Mouse (Mus musculus): Measurements from ENCODE around the gene Olfr1344. TPM values are rescaled to one million over a fixed set of nuclear protein-coding genes. Genes with fewer than 3 reads are reported as not detected.

Gene Olfr1344
- total and polyA plus RNA-seq, 3 experiments = 0.11 TPM; not detected in 2

GRCm38 (mm10) chr7:6414626-6415441 is 23.7 kb upstream of the Olfr1344 start:
- Histone ChIP-seq H3K36me3 (replicated peaks) (no peaks in the 10 kb centered on the region), H3K27me3 (ENCODE audit: insufficient read depth, low read length) (no peaks in the 10 kb centered on the region), H3K4me3 (ENCODE audit: low read depth, low read length) (no peak overlapping the region), H3K4me1 (ENCODE audit: insufficient read depth, low read depth, low read length) (no peaks in the 10 kb centered on the region), H3K9me3 (replicated peaks) (no peaks in the 10 kb centered on the region)
- TF ChIP-seq GATA2 (IDR thresholded peaks at IDR 0.05; ENCODE audit: borderline replicate concordance, low read depth, low read length) = no peak
- TF ChIP-seq CTCF (IDR thresholded peaks at IDR 0.05; ENCODE audit: low read depth, low read length) = no peak
- TF ChIP-seq GATA1 (IDR thresholded peaks at IDR 0.05; ENCODE audit: borderline replicate concordance, low read length) = no peak
- TF ChIP-seq POLR2AphosphoS5 (IDR thresholded peaks at IDR 0.05; ENCODE audit: insufficient replicate concordance, low read depth, low read length) = no peak
- no peak for TF ChIP-seq TAL1 (conservative IDR thresholded peaks at IDR 0.05; ENCODE audit: low read depth, low read length)
- no peak for ATAC-seq (ENCODE audit: extremely low read depth, insufficient number of reproducible peaks, low FRiP score, poor library complexity, severe bottlenecking)
- no peak for DNase-seq (ENCODE audit: low spot score)

GRCm38 (mm10) chr7:6415442-6415787 is 23.1 kb upstream of the Olfr1344 start:
- H3K4me1 ChIP-seq (ENCODE audit: insufficient read depth, low read depth, low read length) = no peaks in the 10 kb centered on the region
- H3K36me3 ChIP-seq (replicated peaks) = no peaks in the 10 kb centered on the region
- no peak for ATAC-seq (ENCODE audit: extremely low read depth, insufficient number of reproducible peaks, low FRiP score, poor library complexity, severe bottlenecking)
- H3K9me3 ChIP-seq (replicated peaks) = no peaks in the 10 kb centered on the region
- no peak overlapping the region for H3K4me3 ChIP-seq (ENCODE audit: low read depth, low read length)
- no peaks in the 10 kb centered on the region for H3K27me3 ChIP-seq (ENCODE audit: insufficient read depth, low read length)
- no peak for TF ChIP-seq GATA2 (IDR thresholded peaks at IDR 0.05; ENCODE audit: borderline replicate concordance, low read depth, low read length)
- no peak for TF ChIP-seq GATA1 (IDR thresholded peaks at IDR 0.05; ENCODE audit: borderline replicate concordance, low read length)
- no peak for TF ChIP-seq CTCF (IDR thresholded peaks at IDR 0.05; ENCODE audit: low read depth, low read length)
- TF ChIP-seq POLR2AphosphoS5 (IDR thresholded peaks at IDR 0.05; ENCODE audit: insufficient replicate concordance, low read depth, low read length) = no peak
- TF ChIP-seq TAL1 (conservative IDR thresholded peaks at IDR 0.05; ENCODE audit: low read depth, low read length) = no peak
- no peak for DNase-seq (ENCODE audit: low spot score)

- no peaks in the 10 kb centered on the region for H3K27me3 ChIP-seq (ENCODE audit: insufficient read depth, low read length)
- H3K36me3 ChIP-seq (replicated peaks) = no peaks in the 10 kb centered on the region
- H3K4me3 ChIP-seq (ENCODE audit: low read depth, low read length) = no peak overlapping the region
- TF ChIP-seq TAL1 (conservative IDR thresholded peaks at IDR 0.05; ENCODE audit: low read depth, low read length) (no peak), GATA1 (IDR thresholded peaks at IDR 0.05; ENCODE audit: borderline replicate concordance, low read length) (no peak), GATA2 (IDR thresholded peaks at IDR 0.05; ENCODE audit: borderline replicate concordance, low read depth, low read length) (no peak), POLR2AphosphoS5 (IDR thresholded peaks at IDR 0.05; ENCODE audit: insufficient replicate concordance, low read depth, low read length) (no peak), CTCF (IDR thresholded peaks at IDR 0.05; ENCODE audit: low read depth, low read length) (no peak)
- no peaks in the 10 kb centered on the region for H3K9me3 ChIP-seq (replicated peaks)
- no peak for DNase-seq (ENCODE audit: low spot score)
- no peak for ATAC-seq (ENCODE audit: extremely low read depth, insufficient number of reproducible peaks, low FRiP score, poor library complexity, severe bottlenecking)
- H3K4me1 ChIP-seq (ENCODE audit: insufficient read depth, low read depth, low read length) = no peaks in the 10 kb centered on the region
These were observed 18.6 kb upstream of the Olfr1344 start for GRCm38 (mm10) chr7:6419894-6420293.

GRCm38 (mm10) chr7:6429381-6429780 is 9.1 kb upstream of the Olfr1344 start:
- Histone ChIP-seq H3K27me3 (ENCODE audit: insufficient read depth, low read length) (no peaks in the 10 kb centered on the region), H3K9me3 (replicated peaks) (peaks cover 5% of the 10 kb centered on the region), H3K4me1 (ENCODE audit: insufficient read depth, low read depth, low read length) (no peaks in the 10 kb centered on the region), H3K4me3 (ENCODE audit: low read depth, low read length) (no peak overlapping the region), H3K36me3 (replicated peaks) (no peaks in the 10 kb centered on the region)
- ATAC-seq (ENCODE audit: extremely low read depth, insufficient number of reproducible peaks, low FRiP score, poor library complexity, severe bottlenecking) = no peak
- TF ChIP-seq CTCF (IDR thresholded peaks at IDR 0.05; ENCODE audit: low read depth, low read length) (no peak), GATA2 (IDR thresholded peaks at IDR 0.05; ENCODE audit: borderline replicate concordance, low read depth, low read length) (no peak), POLR2AphosphoS5 (IDR thresholded peaks at IDR 0.05; ENCODE audit: insufficient replicate concordance, low read depth, low read length) (no peak)
- no peak for DNase-seq (ENCODE audit: low spot score)

- Histone ChIP-seq H3K36me3 (replicated peaks) (no peaks in the 10 kb centered on the region), H3K4me1 (ENCODE audit: insufficient read depth, low read depth, low read length) (no peaks in the 10 kb centered on the region), H3K27me3 (ENCODE audit: insufficient read depth, low read length) (no peaks in the 10 kb centered on the region), H3K4me3 (ENCODE audit: low read depth, low read length) (no peak overlapping the region), H3K9me3 (replicated peaks) (peaks cover 5% of the 10 kb centered on the region)
- no peak for TF ChIP-seq GATA2 (IDR thresholded peaks at IDR 0.05; ENCODE audit: borderline replicate concordance, low read depth, low read length)
- TF ChIP-seq CTCF (IDR thresholded peaks at IDR 0.05; ENCODE audit: low read depth, low read length) = peak; percentile 44; the same call in 1 of the 2 replicates
- no peak for TF ChIP-seq TAL1 (conservative IDR thresholded peaks at IDR 0.05; ENCODE audit: low read depth, low read length)
- no peak; the same call in 1 of the 2 replicates for ATAC-seq (ENCODE audit: extremely low read depth, insufficient number of reproducible peaks, low FRiP score, poor library complexity, severe bottlenecking)
- peak; percentile 9 for DNase-seq (ENCODE audit: low spot score)
These were observed 8.1 kb upstream of the Olfr1344 start for GRCm38 (mm10) chr7:6430342-6430741.

GRCm38 (mm10) chr7:6441173-6441572 is 2.7 kb downstream of the Olfr1344 start:
- H3K9me3 ChIP-seq (replicated peaks) = no peaks in the 10 kb centered on the region
- H3K4me3 ChIP-seq (ENCODE audit: low read depth, low read length) = no peak overlapping the region
- H3K27me3 ChIP-seq (ENCODE audit: insufficient read depth, low read length) = no peaks in the 10 kb centered on the region
- TF ChIP-seq GATA1 (IDR thresholded peaks at IDR 0.05; ENCODE audit: borderline replicate concordance, low read length) (no peak), CTCF (IDR thresholded peaks at IDR 0.05; ENCODE audit: low read depth, low read length) (no peak)
- H3K4me1 ChIP-seq (ENCODE audit: insufficient read depth, low read depth, low read length) = peaks cover 4% of the 10 kb centered on the region; the same call in 1 of the 2 replicates
- no peaks in the 10 kb centered on the region for H3K36me3 ChIP-seq (replicated peaks)
- DNase-seq (ENCODE audit: low spot score) = no peak
- ATAC-seq (ENCODE audit: extremely low read depth, insufficient number of reproducible peaks, low FRiP score, poor library complexity, severe bottlenecking) = no peak

Measured in G1E (cell line).